Mouse (Mus musculus) cerebellum, adult (tissue): Measurements from ENCODE around the gene Dnah9.

ENCODE experiments used
- ATAC-seq: cut with Nextera tagmentation; 2 replicates; pipeline ENCODE4 v1.9.2; 2017; ENCODE audit warnings: mild to moderate bottlenecking, moderate library complexity, mixed read lengths; ENCODE audit not compliant: insufficient number of reproducible peaks, low FRiP score, low TSS enrichment

The Dnah9 gene

DNA sequence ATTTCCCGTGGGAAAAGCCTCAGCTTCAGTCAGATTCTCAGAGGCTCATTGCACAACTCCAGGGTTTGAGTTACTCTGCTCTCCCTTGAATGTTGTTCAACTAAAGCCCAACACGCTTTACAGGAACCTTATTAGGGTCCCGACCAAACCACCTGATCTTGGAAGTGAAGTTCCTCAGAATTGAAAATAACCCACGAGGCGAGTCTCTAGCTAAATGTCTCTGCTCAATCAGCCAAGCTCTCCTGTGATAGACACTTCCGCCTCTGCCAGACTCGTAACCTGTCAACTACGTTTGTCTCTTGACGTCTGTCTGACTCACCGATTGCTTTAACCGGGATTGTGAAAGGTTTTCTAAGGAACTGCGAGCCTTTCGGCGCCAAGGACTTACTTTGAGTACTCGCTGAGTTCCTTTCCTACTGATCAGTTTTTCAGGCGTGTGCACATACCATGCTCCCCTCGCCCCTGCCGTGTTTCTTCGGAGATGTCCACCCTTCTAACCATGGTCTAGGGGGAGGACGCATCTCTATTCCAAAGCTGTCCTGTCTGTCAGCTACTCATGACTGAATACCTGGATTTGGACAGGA lies 361.9 kb downstream of the Dnah9 start:
- no peak; the same call in 1 of the 2 replicates for ATAC-seq

DNA sequence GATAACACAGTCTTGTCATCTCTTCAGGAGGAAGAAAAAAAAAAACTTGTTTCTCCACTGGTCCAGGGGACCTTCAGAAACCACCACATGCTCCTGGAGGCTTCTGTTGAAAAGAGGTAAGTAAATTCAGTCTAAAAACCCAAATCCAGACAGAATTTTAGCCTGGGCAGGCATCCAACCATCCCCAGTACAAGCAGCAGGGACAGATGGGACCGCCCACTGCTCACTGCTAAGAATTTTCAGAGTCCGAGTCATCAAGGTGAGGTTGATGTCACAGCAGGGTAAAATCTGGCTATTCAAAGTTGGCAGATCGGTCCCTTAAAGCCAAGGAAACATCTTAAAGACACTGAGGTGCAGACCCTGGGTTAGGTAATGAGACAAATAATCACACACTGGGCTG lies 366.5 kb downstream of the Dnah9 start:
- peak; percentile 60 for ATAC-seq

DNA sequence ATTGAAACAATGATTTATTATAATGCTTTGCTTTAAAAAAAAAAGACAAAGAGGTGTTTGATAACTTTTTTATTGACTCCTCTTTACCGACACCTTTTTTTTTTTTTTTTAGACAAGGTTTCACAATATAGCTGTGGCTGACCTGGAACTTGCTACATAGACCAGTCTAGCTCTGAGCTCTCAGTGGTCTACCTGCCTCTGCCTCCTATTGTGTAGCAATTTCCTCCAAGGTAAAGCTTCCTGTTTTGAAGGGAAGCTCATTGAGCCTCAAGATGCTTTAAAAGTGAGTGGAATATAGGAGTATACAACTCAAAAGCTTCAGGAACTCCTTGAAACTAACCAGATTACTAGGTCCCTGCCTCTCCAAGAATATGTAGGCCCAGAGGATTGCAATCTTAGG lies 372.5 kb downstream of the Dnah9 start:
- ATAC-seq: no peak

DNA sequence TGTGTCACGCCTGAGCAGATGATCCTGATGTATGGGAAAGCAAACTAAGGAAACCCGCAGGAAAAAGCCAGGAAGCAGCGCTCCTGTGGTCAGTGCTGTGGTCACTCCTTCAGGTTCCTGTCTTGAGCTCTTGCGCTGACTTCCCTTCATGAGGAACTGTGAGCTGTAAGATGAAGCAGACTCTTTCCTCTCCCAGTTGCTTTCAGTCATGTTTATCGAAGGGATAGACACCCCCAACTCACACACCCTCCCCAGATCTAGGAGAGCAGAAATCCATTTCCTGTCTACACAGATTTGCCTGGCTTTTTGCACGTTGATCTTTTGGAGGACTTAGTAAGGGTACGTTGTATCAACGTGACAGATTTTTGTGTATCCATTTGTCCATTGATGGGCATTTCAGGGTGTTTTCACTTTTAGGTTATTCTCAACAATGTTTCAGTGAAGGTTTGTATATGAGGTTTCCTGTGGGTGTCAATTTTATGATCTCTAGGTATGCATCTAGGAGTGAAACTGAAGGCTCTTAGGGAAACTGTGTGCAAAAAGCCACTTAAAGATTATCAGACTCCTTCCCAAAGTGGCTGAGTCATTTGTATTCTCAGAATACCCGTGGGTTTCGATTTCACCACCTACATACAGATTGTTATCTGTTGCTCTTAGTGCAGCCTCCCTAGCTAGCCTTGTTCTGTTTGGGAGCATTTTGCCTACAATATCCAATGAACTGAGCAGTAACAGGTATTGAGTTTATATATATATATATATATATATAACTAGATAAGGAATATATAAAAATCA lies 373.7 kb downstream of the Dnah9 start:
- no peak for ATAC-seq

DNA sequence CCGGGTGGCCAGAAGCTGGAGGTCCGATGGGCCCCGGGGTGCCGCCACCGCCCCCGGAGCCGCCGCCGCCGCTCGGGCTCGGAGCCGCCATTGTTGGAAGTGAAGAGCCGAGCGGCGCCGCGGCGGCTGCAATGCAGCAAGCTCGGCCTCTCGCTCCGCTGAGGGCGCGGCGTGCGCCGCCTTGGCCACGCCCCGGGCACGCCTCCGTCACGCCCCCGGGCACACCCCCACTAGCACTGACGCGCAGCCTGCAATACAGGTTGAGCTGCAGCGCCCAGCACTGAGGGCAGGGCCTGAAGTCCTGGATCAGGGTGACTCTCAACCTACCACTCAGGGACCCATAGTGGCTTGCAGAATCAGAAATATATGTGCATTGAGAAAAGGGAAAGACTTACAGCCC lies 380.2 kb downstream of the Dnah9 start, which contains the start of gene Map2k4:
Map2k4 (minus strand) TSS at position 144 of the 400 bp plus-strand sequence.
- peak; percentile 99 for ATAC-seq

DNA sequence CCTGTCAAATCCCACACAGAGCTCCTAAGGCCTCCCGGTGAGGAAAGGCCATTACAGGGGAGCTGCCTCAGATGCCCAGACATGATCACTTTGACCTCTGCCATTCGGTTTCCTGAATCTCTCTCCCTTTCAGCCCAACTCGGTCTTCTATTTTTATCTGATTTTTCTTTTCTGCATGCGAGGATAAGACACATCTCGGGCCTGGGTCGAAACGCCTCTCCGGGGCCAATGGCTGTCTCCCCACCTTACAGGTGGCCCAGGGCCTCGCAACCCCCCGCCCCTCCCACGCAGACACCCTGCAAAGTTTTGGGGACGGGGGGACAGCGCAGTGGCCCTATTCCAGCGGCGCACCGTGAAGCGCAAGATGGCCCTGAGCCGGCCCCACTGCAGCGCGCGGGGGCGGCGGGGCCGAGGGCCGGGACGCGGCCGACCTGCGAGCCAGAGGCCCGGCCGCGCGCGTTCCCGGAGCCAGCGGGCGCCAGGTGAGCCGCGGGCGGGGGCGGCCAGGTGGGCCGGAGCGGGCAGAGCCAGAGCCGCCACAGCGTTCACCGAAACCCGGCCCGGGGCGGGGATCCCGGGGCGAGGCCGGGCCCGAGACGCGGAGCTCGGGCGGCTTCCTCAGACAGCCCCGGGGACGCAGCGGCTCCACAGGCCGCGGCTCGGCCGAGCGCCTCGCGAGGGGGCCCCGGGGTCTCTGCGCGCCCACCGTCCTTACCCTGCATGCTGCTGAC lies 380.8 kb downstream of the Dnah9 start:
- ATAC-seq: peak; percentile 74

DNA sequence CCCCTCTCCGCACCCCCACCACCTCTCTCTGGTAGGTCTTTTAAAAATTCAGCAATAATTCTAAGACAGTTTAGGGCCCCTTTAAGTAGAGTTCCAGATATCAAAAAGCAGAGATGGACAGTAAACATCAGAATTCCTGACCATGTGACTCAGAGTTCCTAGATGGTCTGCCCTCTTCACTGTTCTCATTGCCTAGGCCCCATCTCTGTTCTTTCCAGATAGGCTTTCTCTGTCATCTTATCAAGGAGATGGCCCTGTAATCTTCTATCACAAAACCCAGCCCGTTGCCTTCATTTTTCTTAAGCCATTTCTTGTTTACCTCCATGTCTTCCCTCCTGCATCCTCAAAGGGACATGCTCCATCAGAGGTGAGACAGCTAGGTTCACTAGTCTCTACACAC lies 382.2 kb downstream of the Dnah9 start:
- ATAC-seq: no peak

DNA sequence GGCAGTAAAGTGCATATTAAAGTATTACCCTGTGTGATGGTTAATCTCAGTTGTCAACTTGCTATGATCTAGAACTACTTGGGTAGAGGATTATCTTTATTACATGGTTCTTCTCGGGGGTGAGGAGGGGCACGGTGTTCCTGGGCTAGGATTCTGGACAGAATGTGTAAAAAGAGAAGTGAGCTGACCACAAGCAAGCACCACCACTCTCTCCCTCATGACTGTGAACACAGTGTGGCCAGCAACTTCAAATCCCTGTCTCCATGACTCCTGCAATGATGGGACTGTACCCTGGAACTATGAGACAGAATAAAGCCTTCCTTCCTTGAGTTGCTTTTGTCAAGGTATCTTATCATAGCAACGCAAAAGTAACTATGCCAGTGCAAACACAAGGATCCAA lies 386.8 kb downstream of the Dnah9 start:
- ATAC-seq: no peak
